Mouse (Mus musculus): Measurements from ENCODE around the gene Rab27a. TPM values are rescaled to one million over a fixed set of nuclear protein-coding genes. Genes with fewer than 3 reads are reported as not detected.

The Rab27a gene
- total and polyA plus RNA-seq, 3 experiments: 2.3 to 5.6 (median 4.5) TPM

DNA sequence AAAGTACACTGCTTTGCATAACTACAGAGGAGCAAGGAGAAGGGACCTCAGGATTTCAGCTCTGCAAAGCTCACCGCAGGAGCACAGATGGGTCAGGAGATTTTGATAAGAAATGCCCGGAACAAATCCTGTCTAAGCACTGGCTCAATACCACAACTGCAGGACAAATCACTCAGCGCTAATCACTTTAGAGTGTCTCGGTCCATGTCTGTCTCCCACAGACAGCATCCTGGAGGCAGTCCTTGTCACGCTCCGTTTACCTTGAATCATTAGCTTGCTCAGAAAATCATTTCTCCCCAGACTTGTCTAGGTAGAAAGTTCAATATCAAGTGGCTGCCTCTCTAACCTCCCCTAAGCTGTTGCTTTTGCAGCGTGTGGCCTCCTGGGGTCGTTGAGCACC is 85.2 kb downstream of the Rab27a start:
- Histone ChIP-seq H3K27ac (no peak overlapping the region), H3K4me1 (ENCODE audit: control insufficient read depth, insufficient read depth, low read length) (no peaks in the 10 kb centered on the region), H3K4me3 (no peak overlapping the region), H3K27me3 (ENCODE audit: control insufficient read depth, insufficient read depth, low read length) (no peaks in the 10 kb centered on the region), H3K36me3 (ENCODE audit: control insufficient read depth, insufficient read depth, low read length) (no peaks in the 10 kb centered on the region), H3K9ac (ENCODE audit: low read depth, low read length) (no peak overlapping the region), H3K79me2 (replicated peaks; ENCODE audit: control insufficient read depth, insufficient read depth, low read length) (no peaks in the 10 kb centered on the region)
- TF ChIP-seq POLR2A (IDR thresholded peaks at IDR 0.05; ENCODE audit: insufficient read depth, low read depth, low read length) (no peak), EP300 (IDR thresholded peaks at IDR 0.05; ENCODE audit: insufficient read depth, low read depth, low read length) (no peak), CTCF (IDR thresholded peaks at IDR 0.05) (no peak)
- intact Hi-C loops (cut with DNase I): no loop called here
- no peak for DNase-seq
- WGBS: 79% methylated on average over 8 of the region's 8 CpGs

DNA sequence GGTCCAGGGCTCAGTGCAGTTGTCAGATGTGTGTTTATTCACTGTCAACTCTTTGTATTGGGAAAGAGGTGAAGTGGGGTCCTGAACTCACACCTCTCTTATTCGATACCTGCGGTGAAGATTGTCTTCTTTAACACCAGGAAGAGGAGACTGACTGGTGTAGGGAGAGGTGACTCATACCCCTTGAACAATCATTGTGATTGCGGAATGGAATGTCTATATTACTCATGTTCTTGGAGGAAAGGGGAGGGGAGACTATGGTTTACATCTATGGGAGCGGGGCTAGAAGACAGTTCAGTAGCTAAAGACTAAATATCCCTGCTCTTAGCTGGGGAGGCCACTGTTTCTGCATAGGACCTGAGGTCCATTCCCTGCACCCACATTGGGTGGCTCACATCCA is 85.9 kb downstream of the Rab27a start:
- Histone ChIP-seq H3K4me1 (ENCODE audit: control insufficient read depth, insufficient read depth, low read length) (no peaks in the 10 kb centered on the region), H3K36me3 (ENCODE audit: control insufficient read depth, insufficient read depth, low read length) (no peaks in the 10 kb centered on the region), H3K27me3 (ENCODE audit: control insufficient read depth, insufficient read depth, low read length) (no peaks in the 10 kb centered on the region), H3K4me3 (no peak overlapping the region), H3K9ac (ENCODE audit: low read depth, low read length) (no peak overlapping the region), H3K79me2 (replicated peaks; ENCODE audit: control insufficient read depth, insufficient read depth, low read length) (no peaks in the 10 kb centered on the region), H3K27ac (no peak overlapping the region)
- DNase-seq: no peak
- intact Hi-C loops (cut with DNase I): no loop called here
- TF ChIP-seq CTCF (IDR thresholded peaks at IDR 0.05) (no peak), EP300 (IDR thresholded peaks at IDR 0.05; ENCODE audit: insufficient read depth, low read depth, low read length) (no peak), POLR2A (IDR thresholded peaks at IDR 0.05; ENCODE audit: insufficient read depth, low read depth, low read length) (no peak)
- 71% methylated on average over 4 of the region's 4 CpGs for WGBS

DNA sequence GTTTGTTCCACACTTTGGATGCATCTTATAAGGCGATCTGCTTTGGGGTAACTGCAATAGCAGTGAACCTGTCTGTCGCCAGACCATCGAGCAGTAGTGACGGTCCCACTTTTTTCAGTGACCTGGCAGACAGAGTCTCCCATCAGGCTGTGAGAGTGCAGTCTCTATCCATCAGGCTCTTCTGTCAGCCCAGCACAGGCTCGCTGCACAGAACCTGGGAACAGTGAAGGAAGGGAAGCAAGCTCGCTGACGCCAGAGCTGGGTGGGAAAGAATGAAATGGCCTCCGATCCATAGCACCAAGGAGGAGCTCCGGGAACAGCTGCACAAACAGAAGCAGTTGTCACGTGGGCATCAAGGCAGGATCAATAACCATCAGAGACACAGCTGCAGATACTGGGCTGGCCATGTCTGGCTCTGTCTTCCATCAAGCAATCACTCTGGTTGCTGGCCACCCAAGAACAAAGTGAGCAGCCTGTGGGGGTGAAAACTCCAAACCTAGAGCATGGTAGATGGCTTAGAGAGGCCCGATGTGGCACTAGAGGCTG is 92.8 kb downstream of the Rab27a start:
- Histone ChIP-seq H3K27ac (no peak overlapping the region), H3K4me3 (no peak overlapping the region), H3K4me1 (ENCODE audit: control insufficient read depth, insufficient read depth, low read length) (no peaks in the 10 kb centered on the region), H3K9ac (ENCODE audit: low read depth, low read length) (no peak overlapping the region), H3K79me2 (replicated peaks; ENCODE audit: control insufficient read depth, insufficient read depth, low read length) (no peaks in the 10 kb centered on the region), H3K27me3 (ENCODE audit: control insufficient read depth, insufficient read depth, low read length) (no peaks in the 10 kb centered on the region), H3K36me3 (ENCODE audit: control insufficient read depth, insufficient read depth, low read length) (no peaks in the 10 kb centered on the region)
- no peak for DNase-seq
- 60% methylated on average over 11 of the region's 11 CpGs for WGBS
- intact Hi-C loops (cut with DNase I): no loop called here
- TF ChIP-seq CTCF (IDR thresholded peaks at IDR 0.05) (no peak), EP300 (IDR thresholded peaks at IDR 0.05; ENCODE audit: insufficient read depth, low read depth, low read length) (no peak), POLR2A (IDR thresholded peaks at IDR 0.05; ENCODE audit: insufficient read depth, low read depth, low read length) (no peak)

Small RNAs within 50 kb of the gene (microRNA-seq; reads per million reads assigned to microRNA genes)
- 0 reads per million in 2 experiments for gene Gm27353

Other genes with a start within 250 kb of the Rab27a start
- under 1 TPM; 0.02 to 0.05 TPM for gene Prtg, start 238.0 kb upstream of the Rab27a start, total RNA-seq (2021)
- gene Prtg, start 238.0 kb upstream of the Rab27a start, polyA plus RNA-seq (2012; rRNA removed): 0.12 and 0.27 TPM in 2 replicates
- gene Pygo1, start 119.2 kb upstream of the Rab27a start, total RNA-seq (2021): 10 to 100 TPM; 13.6 to 16.0 TPM
- gene Pygo1, start 119.2 kb upstream of the Rab27a start, polyA plus RNA-seq (2012; rRNA removed): 3.3 and 7.3 TPM in 2 replicates
- under 1 TPM; 0.18 to 0.52 TPM for gene Dyx1c1, start 86.1 kb upstream of the Rab27a start, total RNA-seq (2021)
- 0.39 and 0.59 TPM in 2 replicates for gene Dyx1c1, start 86.1 kb upstream of the Rab27a start, polyA plus RNA-seq (2012; rRNA removed)
- under 1 TPM; 0.31 to 0.34 TPM for gene Gm44503, start 86.0 kb upstream of the Rab27a start, total RNA-seq (2021)
- gene Gm44503, start 86.0 kb upstream of the Rab27a start, polyA plus RNA-seq (2012; rRNA removed): not detected in 2 replicates
- 1 to 10 TPM; 6.1 to 8.3 TPM for gene Ccpg1os, start 59.5 kb upstream of the Rab27a start, total RNA-seq (2021)
- gene Ccpg1os, start 59.5 kb upstream of the Rab27a start, polyA plus RNA-seq (2012; rRNA removed): 7.5 and 10.1 TPM in 2 replicates
- 100 to 1,000 TPM in 1 of 2 experiments, 10 to 100 TPM in 1; 86.5 to 108 TPM for gene Ccpg1, start 59.4 kb upstream of the Rab27a start, total RNA-seq (2021)
- gene Ccpg1, start 59.4 kb upstream of the Rab27a start, polyA plus RNA-seq (2012; rRNA removed): 15.5 and 28.3 TPM in 2 replicates
- gene Pigb, start 4.5 kb upstream of the Rab27a start, total RNA-seq (2021): 1 to 10 TPM; 1.6 to 2.2 TPM
- gene Pigb, start 4.5 kb upstream of the Rab27a start, polyA plus RNA-seq (2012; rRNA removed): 4.5 and 6.1 TPM in 2 replicates
- not detected for gene Khdc3, start 57.0 kb downstream of the Rab27a start, total RNA-seq (2021)
- not detected in 2 replicates for gene Khdc3, start 57.0 kb downstream of the Rab27a start, polyA plus RNA-seq (2012; rRNA removed)
- not detected for gene Gm20509, start 57.6 kb downstream of the Rab27a start, total RNA-seq (2021)
- not detected in 2 replicates for gene Gm20509, start 57.6 kb downstream of the Rab27a start, polyA plus RNA-seq (2012; rRNA removed)
- gene Rsl24d1, start 68.6 kb downstream of the Rab27a start, total RNA-seq (2021): 10 to 100 TPM; 50.1 to 51.7 TPM
- gene Rsl24d1, start 68.6 kb downstream of the Rab27a start, polyA plus RNA-seq (2012; rRNA removed): 25.3 and 48.6 TPM in 2 replicates

Measured in heart, adult 2 months (tissue).